Mouse (Mus musculus): ENCODE results near the gene S1pr5.

The S1pr5 gene

DNA sequence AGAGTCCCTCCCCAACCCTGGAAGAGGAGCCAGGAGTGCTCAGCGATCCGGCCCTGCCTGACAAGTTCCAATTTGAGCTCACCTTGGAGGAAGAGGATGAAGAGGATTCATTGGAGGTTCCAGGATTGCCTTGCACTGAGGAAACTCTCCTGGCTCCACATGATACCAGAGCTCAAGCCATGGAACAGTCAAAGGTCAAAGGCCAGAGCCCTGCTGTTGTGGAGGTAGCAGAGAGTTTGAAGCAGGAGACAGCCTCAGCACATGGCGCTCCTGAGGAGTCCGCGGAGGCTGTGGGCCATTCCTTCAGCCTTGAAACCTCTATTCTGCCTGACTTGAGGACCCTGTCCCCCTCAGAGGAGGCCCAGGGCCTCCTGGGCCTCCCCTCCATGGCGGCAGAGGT is 37.4 kb downstream of the S1pr5 start:
- in situ Hi-C loops (cut with MboI, MseI) = no loop called here

DNA sequence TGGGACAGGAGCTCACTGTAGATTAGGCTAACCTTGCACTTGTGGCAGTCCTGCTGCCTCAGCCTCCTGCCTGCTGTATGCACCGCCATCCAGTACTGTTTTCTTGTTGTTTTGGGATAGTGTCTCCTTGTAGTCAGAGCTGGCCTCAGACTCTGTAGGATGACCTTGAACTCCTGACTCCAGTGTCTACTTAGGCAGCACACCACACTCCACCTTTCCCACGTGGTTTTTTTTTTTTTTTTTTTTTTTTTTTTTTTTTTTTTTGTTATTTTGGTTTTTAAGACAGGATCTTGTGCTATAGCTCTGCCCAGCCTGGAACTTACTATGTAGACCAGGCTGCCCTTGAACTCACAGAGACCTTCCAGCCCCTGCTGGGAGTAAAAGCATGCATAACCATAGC is 39.6 kb downstream of the S1pr5 start:
- in situ Hi-C loops (cut with MboI, MseI) = no loop called here

DNA sequence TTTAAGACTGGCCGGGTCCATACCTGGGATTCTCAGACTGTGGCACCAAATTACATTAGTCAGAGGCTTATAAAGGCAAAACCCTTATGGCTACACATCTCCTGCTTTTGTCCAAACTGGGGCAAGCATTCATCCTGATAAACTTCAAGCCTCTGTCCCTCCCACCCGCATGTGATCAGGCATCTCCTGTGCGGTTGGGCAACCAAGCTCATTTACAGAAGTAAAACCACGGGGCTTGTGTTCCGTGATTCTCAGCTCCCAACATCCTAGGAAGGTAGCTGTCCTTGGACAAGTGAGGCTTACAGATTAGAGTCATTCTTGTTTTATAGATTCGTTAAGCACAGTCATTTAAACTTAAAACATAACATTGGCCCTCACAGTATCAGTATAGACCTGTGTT is 41.4 kb downstream of the S1pr5 start:
- in situ Hi-C loops (cut with MboI, MseI) = no loop called here

DNA sequence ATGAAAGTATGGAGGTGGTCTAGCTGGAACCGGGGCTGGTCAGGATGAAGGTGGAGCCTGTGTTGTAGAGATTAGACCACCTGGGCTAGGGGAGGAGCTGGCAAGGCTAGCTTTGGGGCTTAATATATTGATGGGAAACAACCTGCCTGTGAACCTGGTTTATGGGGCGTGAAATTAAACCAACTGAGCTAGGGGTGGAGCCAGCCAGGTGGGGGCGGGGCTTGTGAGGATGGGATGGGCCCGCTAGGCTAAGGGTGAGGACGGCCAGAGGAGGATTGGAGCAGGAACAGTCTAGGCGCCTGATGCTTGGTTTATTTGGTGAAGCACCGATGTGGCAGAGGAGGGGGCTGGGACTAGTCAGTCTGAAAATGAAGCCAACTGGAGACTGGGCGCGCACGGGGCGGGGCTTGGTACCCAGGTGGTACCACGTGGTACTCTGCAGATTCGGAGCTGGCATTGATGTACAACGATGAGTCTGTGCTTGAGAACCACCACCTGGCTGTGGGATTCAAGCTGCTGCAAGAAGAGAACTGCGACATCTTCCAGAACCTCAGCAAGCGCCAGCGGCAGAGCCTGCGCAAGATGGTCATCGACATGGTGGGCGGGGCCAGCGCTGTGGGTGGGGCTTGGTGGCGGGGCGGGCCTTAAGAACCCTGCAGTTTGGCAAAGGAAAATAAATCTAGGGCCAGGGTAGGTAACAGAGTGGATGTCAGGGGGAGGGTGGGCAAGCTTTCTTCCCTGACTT is 43.5 kb downstream of the S1pr5 start:
- in situ Hi-C loops (cut with MboI, MseI) = no loop called here

DNA sequence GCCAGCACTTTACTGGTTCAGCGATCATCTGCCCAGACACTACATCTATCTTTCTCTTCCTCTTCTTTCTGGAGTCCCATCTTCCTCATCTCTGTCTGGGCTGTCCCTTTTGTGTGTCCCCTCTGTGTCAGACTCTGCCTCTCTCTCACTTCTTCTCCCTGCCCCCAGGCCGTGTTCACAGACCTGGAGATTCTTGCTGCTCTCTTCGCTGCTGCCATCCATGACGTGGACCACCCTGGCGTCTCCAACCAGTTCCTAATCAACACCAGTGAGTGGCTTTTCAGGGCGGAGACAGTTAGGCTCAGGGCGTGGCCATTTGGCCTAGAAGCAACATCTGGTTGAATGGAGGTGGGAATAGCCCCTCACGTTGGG is 44.1 kb downstream of the S1pr5 start:
- in situ Hi-C loops (cut with MboI, MseI) = no loop called here

DNA sequence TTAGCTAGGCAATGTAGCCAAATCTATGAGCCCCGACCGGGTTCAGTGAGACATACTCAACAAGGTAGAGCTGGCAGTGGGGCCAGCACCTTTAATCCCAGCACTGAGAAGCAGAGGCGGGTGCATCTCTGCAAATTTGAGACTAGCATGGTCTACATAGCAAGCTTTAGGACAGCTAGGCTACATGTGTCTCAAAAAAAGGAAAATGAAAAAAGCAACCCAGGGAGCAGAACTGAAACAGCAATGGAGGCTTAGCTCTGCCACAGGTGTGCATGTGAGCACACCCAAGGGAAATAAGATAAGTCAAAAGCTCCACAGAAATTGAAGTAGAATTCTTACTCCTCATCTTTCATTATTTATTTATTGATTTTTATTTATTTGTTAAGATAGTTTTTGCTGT is 49.3 kb downstream of the S1pr5 start:
- in situ Hi-C loops (cut with MboI, MseI) = loop anchor here in 1 of 2 experiments (25.0 kb wide), 1 partner anchor 1988 kb away; no protein-coding TSS in a partner anchor

DNA sequence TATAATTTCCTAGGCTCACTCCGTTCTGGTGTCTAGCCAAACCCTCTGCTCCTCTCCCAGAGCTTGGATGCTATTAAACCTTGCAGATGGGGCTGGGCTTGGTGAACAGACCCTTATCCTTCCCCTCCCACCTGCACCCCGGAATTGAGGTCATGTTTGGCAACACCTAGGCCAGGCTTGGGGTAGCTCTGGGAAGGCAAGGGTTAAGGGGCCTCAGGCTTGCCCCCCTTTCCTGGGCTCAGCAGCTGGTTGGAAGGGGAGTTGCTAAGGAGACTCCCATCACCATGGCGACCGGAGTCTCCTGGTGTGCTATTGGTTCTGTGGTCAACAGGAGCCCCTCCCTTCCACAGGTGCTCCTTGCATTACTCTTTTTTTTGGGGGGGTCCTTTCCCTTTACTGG is 50.3 kb downstream of the S1pr5 start:
- in situ Hi-C loops (cut with MboI, MseI) = loop anchor here in 1 of 2 experiments (25.0 kb wide), 1 partner anchor 1989 kb away; no protein-coding TSS in a partner anchor

DNA sequence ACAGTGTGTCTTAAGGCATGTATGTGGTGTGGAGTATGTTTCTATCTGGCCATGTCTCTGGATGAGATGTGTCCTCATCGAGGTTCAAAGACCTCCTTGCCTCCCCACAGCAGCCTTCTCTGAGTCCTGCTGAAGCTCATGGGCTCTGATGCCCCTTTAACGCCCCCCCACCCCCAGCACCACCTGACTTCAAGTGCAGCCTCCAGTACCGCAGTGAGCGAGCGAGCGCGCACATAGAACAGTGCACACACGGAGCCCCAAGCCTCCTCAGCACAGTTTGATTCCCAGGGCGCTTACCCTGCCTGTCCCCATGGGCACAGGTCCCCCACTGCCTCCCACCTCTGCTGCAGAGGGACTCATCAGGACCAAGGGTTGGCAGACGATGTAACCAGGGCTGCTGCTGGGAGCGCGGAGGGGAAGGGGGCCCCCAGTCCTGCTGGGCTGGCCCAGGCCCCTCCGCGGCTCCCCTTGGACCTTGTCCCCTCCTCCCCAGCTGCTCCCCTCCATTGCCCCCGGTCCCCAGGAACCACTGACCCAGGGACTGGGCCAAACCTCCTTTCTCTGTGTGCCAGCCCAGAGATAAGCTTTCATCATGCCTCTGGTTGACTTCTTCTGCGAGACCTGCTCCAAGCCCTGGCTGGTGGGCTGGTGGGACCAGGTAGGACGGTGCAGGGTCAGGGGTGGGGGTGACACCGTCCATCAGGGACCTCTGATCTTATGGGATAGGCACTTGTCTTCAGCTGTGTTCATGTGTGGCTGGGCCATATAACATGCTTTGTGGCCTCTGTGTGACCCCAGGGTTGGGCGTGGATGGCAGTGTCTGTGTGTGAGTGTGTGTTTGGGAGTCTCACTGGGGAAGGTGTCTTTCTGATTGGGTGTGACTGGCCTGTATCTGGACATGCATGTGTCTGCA is 51.5 kb downstream of the S1pr5 start:
- in situ Hi-C loops (cut with MboI, MseI) = loop anchor here in 1 of 2 experiments (25.0 kb wide), 1 partner anchor 1991 kb away; no protein-coding TSS in a partner anchor

DNA sequence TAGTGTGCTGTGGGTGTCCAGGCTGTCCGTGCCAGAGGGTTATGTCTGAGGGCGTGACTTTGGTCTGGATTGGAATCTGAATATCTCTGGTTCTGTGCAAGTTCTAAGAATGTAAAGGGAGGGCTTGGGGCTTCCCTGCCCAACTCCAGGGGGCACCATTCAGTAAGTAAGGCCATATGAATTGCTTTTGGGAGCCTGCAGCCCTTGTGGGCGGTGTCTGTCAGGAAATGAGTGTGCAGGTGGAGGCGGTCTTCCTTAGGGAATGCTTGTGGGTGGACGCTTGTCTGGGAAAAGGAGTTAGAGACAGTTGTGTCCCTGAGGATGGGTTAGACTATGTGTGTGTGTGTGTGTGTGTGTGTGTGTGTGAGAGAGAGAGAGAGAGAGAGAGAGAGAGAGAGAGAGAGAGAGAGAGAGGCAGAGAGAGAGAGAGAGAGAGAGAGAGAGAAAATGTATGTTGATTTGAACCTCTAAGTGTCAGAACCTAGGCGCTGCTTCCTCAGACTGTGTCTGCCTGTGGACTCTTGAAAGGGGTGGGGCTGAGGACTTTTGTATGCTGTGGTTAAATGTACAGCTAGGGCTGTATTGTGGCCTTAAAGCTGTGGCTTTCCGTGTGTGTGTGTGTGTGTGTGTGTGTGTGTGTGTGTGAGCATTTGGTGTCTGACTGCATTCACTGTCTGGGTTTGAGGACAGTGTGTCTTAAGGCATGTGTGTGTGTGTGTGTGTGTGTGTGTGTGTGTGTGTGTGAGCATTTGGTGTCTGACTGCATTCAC is 52.3 kb downstream of the S1pr5 start:
- in situ Hi-C loops (cut with MboI, MseI) = loop anchor here in 1 of 2 experiments (25.0 kb wide), 1 partner anchor 1991 kb away; no protein-coding TSS in a partner anchor

DNA sequence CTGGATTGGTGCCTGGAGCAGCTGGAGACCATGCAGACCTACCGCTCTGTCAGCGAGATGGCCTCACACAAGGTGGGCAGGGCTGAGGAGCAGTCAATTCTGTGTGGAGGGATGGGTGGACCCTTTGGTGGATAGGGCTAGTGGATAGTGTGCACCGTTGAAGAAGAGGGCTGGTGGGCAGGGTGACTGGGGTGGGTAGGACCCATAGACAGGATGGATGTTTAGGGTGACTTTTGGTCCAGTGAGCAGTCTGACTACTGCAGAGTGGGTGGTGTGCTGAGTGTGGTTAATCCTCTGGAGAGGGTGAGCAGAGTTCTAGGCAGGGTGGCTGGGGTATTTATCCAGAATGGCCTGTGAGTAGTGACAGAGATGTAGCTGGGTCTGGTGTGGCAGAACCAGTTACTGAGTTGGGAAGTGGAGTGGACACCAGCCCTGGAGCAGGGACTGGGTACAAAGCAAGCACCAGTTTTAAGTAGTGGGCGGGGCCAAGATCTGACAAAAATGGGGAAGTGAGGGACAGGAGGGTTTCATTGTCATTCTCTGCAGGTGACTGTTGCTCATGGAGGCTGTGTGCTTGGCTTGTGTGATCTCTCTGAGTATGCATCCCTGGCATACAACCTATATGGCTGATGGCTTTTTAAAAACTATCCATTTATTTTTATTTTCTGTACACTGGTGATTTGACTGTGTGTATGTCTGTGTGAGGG is 53.3 kb downstream of the S1pr5 start:
- in situ Hi-C loops (cut with MboI, MseI) = loop anchor here in 1 of 2 experiments (25.0 kb wide), 1 partner anchor 1992 kb away; no protein-coding TSS in a partner anchor

DNA sequence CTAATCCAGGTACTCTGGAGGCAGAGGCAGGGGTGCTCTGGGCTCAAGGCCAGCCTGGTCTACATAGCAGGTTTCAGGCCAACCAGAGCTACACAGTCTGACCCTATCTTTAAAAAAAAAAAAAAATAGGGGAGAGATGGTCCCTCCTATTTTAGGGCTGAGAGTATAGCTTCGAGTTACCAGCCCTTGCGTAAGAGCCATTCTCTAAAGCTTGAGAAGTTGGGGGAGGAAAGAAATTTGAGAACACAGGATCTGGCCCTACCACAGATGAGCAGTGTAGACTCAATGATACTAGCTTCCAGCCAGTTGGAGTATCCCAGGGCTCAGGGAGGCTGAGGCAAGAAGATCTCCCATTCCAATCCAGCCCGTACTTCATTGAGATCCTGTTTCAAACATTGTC is 54.5 kb downstream of the S1pr5 start:
- in situ Hi-C loops (cut with MboI, MseI) = loop anchor here in 1 of 2 experiments (25.0 kb wide), 1 partner anchor 1994 kb away; no protein-coding TSS in a partner anchor
